Mouse (Mus musculus): ENCODE measurements around the gene Ift74. TPM values are rescaled to one million over a fixed set of nuclear protein-coding genes. Genes with fewer than 3 reads are reported as not detected.
A peak's percentile ranks its signal among the peaks of the same experiment; 100 is the strongest.

Ift74 gene
- polyA plus RNA-seq (2011; ENCODE audit: insufficient read depth, insufficient read length, low read depth, missing spikeins): 15.0 and 15.1 TPM in 2 replicates

GRCm38 (mm10) chr4:94613972-94614626 lies at the start of gene Ift74:
Gene Ift74 (plus strand): TSS chr4:94614491.
- Histone ChIP-seq H3K4me3 (ENCODE audit: low read depth, low read length) (peak within 1 kb of the TSS; percentile 87), H3K36me3 (ENCODE audit: control insufficient read depth, insufficient read depth, low read length, poor library complexity, severe bottlenecking) (no peaks in the 10 kb centered on the region), H3K27ac (ENCODE audit: insufficient read depth, low read length) (no peak within 1 kb of the TSS; the same call in 1 of the 2 replicates), H3K9me3 (replicated peaks; ENCODE audit: control insufficient read depth, insufficient read depth, low read length, poor library complexity, severe bottlenecking) (no peaks in the 10 kb centered on the region), H3K27me3 (ENCODE audit: control insufficient read depth, insufficient read depth, low read length, poor library complexity, severe bottlenecking) (no peaks in the 10 kb centered on the region), H3K9ac (ENCODE audit: low read depth, poor library complexity, severe bottlenecking) (peak within 1 kb of the TSS; percentile 62), H3K4me1 (ENCODE audit: control insufficient read depth, insufficient read depth, low read length) (no peaks in the 10 kb centered on the region)
- TF ChIP-seq POLR2A (IDR thresholded peaks at IDR 0.05; ENCODE audit: insufficient read depth, low read length) (peak; percentile 56), CTCF (IDR thresholded peaks at IDR 0.05; ENCODE audit: low read depth, low read length) (no peak)

- H3K4me1 ChIP-seq (ENCODE audit: control insufficient read depth, insufficient read depth, low read length): no peaks in the 10 kb centered on the region
- H3K36me3 ChIP-seq (ENCODE audit: control insufficient read depth, insufficient read depth, low read length, poor library complexity, severe bottlenecking): peaks cover 24% of the 10 kb centered on the region
- no peak overlapping the region for H3K4me3 ChIP-seq (ENCODE audit: low read depth, low read length)
- no peaks in the 10 kb centered on the region for H3K27me3 ChIP-seq (ENCODE audit: control insufficient read depth, insufficient read depth, low read length, poor library complexity, severe bottlenecking)
- TF ChIP-seq CTCF (IDR thresholded peaks at IDR 0.05; ENCODE audit: low read depth, low read length) (no peak), EP300 (IDR thresholded peaks at IDR 0.05; ENCODE audit: insufficient read depth, low read depth, low read length) (no peak), POLR2A (IDR thresholded peaks at IDR 0.05; ENCODE audit: insufficient read depth, low read length) (no peak)
- no peaks in the 10 kb centered on the region for H3K9me3 ChIP-seq (replicated peaks; ENCODE audit: control insufficient read depth, insufficient read depth, low read length, poor library complexity, severe bottlenecking)
- H3K9ac ChIP-seq (ENCODE audit: low read depth, poor library complexity, severe bottlenecking): no peak overlapping the region
- no peak overlapping the region for H3K27ac ChIP-seq (ENCODE audit: insufficient read depth, low read length)
These were observed 41.6 kb upstream of the Ift74 start for GRCm38 (mm10) chr4:94572677-94573076.

DNA sequence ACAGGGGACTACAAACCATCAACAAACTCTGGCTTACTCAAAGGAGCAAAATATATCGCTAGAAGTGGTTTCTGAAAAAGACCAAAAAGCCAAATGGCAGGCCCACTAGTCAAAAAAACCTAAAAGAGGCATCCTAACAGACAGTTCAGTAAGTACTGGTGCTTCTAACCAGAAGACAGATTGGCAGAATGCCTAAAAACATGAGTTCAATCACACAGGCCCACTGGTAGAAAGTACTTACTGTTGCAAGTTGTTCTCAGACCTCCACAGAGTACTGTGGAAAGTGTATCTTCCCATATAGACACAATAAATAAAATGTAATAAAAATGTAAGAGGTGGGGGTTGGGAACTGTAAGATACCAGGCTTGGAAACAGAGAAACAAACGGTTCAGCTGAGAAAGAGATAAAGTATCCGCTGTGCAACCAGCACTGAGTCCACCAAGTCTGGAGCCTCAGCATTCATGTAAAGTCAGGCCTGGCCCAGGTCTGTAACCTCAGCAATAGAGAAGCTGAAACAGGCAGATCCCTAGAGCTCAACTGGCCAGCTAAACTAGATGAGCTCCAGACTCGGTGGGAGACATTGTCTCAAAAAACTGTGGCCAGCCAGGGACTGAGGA lies 22.4 kb upstream of the Ift74 start:
- Histone ChIP-seq H3K27ac (ENCODE audit: insufficient read depth, low read length) (no peak overlapping the region), H3K4me1 (ENCODE audit: control insufficient read depth, insufficient read depth, low read length) (no peaks in the 10 kb centered on the region), H3K9me3 (replicated peaks; ENCODE audit: control insufficient read depth, insufficient read depth, low read length, poor library complexity, severe bottlenecking) (no peaks in the 10 kb centered on the region), H3K4me3 (ENCODE audit: low read depth, low read length) (no peak overlapping the region), H3K9ac (ENCODE audit: low read depth, poor library complexity, severe bottlenecking) (no peak overlapping the region), H3K36me3 (ENCODE audit: control insufficient read depth, insufficient read depth, low read length, poor library complexity, severe bottlenecking) (peaks cover 2% of the 10 kb centered on the region; the same call in 1 of the 2 replicates), H3K27me3 (ENCODE audit: control insufficient read depth, insufficient read depth, low read length, poor library complexity, severe bottlenecking) (no peaks in the 10 kb centered on the region)
- no peak for TF ChIP-seq EP300 (IDR thresholded peaks at IDR 0.05; ENCODE audit: insufficient read depth, low read depth, low read length)
- no peak for TF ChIP-seq CTCF (IDR thresholded peaks at IDR 0.05; ENCODE audit: low read depth, low read length)
- TF ChIP-seq POLR2A (IDR thresholded peaks at IDR 0.05; ENCODE audit: insufficient read depth, low read length): no peak

- Histone ChIP-seq H3K27ac (ENCODE audit: insufficient read depth, low read length) (no peak overlapping the region), H3K9ac (ENCODE audit: low read depth, poor library complexity, severe bottlenecking) (no peak overlapping the region), H3K27me3 (ENCODE audit: control insufficient read depth, insufficient read depth, low read length, poor library complexity, severe bottlenecking) (no peaks in the 10 kb centered on the region), H3K4me1 (ENCODE audit: control insufficient read depth, insufficient read depth, low read length) (no peaks in the 10 kb centered on the region), H3K9me3 (replicated peaks; ENCODE audit: control insufficient read depth, insufficient read depth, low read length, poor library complexity, severe bottlenecking) (no peaks in the 10 kb centered on the region), H3K36me3 (ENCODE audit: control insufficient read depth, insufficient read depth, low read length, poor library complexity, severe bottlenecking) (peaks cover under 1% of the 10 kb centered on the region), H3K4me3 (ENCODE audit: low read depth, low read length) (no peak overlapping the region)
- no peak for TF ChIP-seq CTCF (IDR thresholded peaks at IDR 0.05; ENCODE audit: low read depth, low read length)
- no peak for TF ChIP-seq EP300 (IDR thresholded peaks at IDR 0.05; ENCODE audit: insufficient read depth, low read depth, low read length)
- no peak for TF ChIP-seq POLR2A (IDR thresholded peaks at IDR 0.05; ENCODE audit: insufficient read depth, low read length)
These were observed 21.6 kb upstream of the Ift74 start for GRCm38 (mm10) chr4:94592709-94593108.

- Histone ChIP-seq H3K4me1 (ENCODE audit: control insufficient read depth, insufficient read depth, low read length) (no peaks in the 10 kb centered on the region), H3K9ac (ENCODE audit: low read depth, poor library complexity, severe bottlenecking) (0 out of 2 replicates have a peak overlapping the region, but pooled peaks have one; percentile 79), H3K27me3 (ENCODE audit: control insufficient read depth, insufficient read depth, low read length, poor library complexity, severe bottlenecking) (no peaks in the 10 kb centered on the region), H3K27ac (ENCODE audit: insufficient read depth, low read length) (no peak overlapping the region), H3K36me3 (ENCODE audit: control insufficient read depth, insufficient read depth, low read length, poor library complexity, severe bottlenecking) (peaks cover 7% of the 10 kb centered on the region; the same call in 1 of the 2 replicates), H3K9me3 (replicated peaks; ENCODE audit: control insufficient read depth, insufficient read depth, low read length, poor library complexity, severe bottlenecking) (no peaks in the 10 kb centered on the region), H3K4me3 (ENCODE audit: low read depth, low read length) (no peak overlapping the region)
- TF ChIP-seq CTCF (IDR thresholded peaks at IDR 0.05; ENCODE audit: low read depth, low read length) (peak; percentile 2), EP300 (IDR thresholded peaks at IDR 0.05; ENCODE audit: insufficient read depth, low read depth, low read length) (no peak)
These were observed 12.9 kb upstream of the Ift74 start for GRCm38 (mm10) chr4:94601395-94601794.

DNA sequence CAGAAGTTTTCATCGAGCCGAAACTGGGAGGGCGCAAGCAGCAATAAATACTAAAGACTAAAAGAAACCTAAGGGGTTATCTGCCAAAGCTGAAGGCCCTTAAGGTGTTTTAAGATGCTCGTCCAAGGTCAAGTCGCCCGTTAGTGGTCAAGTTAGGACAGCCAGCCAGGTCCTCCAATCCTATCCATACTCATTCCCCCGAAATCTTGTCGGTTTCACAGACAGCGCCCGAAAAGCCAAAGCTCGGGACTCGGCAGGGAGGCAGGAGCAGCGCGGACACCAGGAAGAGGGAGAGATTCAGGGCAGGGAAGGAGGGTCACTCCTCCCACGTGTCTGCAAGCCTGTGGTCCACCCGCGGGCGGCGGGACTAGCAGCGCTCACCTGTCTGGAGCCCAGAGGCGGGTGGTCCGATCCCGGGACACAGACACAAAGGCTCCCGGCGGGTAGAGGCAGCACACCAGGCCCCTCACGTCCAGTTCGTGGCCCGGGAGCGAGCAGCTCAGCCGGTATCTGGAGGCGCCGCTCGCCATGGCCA lies 11.7 kb upstream of the Ift74 start:
- Histone ChIP-seq H3K27ac (ENCODE audit: insufficient read depth, low read length) (peak overlapping the region; percentile 22), H3K4me1 (ENCODE audit: control insufficient read depth, insufficient read depth, low read length) (no peaks in the 10 kb centered on the region), H3K4me3 (ENCODE audit: low read depth, low read length) (peak overlapping the region; percentile 95), H3K9me3 (replicated peaks; ENCODE audit: control insufficient read depth, insufficient read depth, low read length, poor library complexity, severe bottlenecking) (no peaks in the 10 kb centered on the region), H3K9ac (ENCODE audit: low read depth, poor library complexity, severe bottlenecking) (peak overlapping the region; percentile 79), H3K36me3 (ENCODE audit: control insufficient read depth, insufficient read depth, low read length, poor library complexity, severe bottlenecking) (peaks cover 7% of the 10 kb centered on the region; the same call in 1 of the 2 replicates), H3K27me3 (ENCODE audit: control insufficient read depth, insufficient read depth, low read length, poor library complexity, severe bottlenecking) (no peaks in the 10 kb centered on the region)
- TF ChIP-seq CTCF (IDR thresholded peaks at IDR 0.05; ENCODE audit: low read depth, low read length) (no peak), POLR2A (IDR thresholded peaks at IDR 0.05; ENCODE audit: insufficient read depth, low read length) (no peak), EP300 (IDR thresholded peaks at IDR 0.05; ENCODE audit: insufficient read depth, low read depth, low read length) (no peak)

All from ES-Bruce4 (cell line).